Mouse (Mus musculus) heart, embryonic 11.5 days (tissue): Measurements from ENCODE around the gene Neto2. TPM values are rescaled to one million over a fixed set of nuclear protein-coding genes. Genes with fewer than 3 reads are reported as not detected.

Source experiments
- ATAC-seq: fragments of 200-750 bp; cut with Nextera tagmentation; replicated peaks from 2 replicates; pipeline ENCODE4 v1.8.0; 2017; ENCODE audit warnings: moderate library complexity; ENCODE audit not compliant: insufficient number of reproducible peaks, low FRiP score, low TSS enrichment
- H3K27ac ChIP-seq: fragments of 300-500 bp; sonication (generic); 2 replicates; pipeline ENCODE4 v1.5.1; 2014; ENCODE audit warnings: mild to moderate bottlenecking, low read depth, low read length
- H3K27me3 ChIP-seq: fragments of 300-500 bp; sonication (generic); 2 replicates; pipeline ENCODE4 v1.6.1; 2014; ENCODE audit warnings: mild to moderate bottlenecking, low read length, mixed read lengths; ENCODE audit not compliant: control insufficient read depth, insufficient read depth
- H3K36me3 ChIP-seq: fragments of 300-500 bp; sonication (generic); 2 replicates; pipeline ENCODE4 v1.6.1; 2014; ENCODE audit warnings: mild to moderate bottlenecking, low read length, moderate library complexity, mixed read lengths; ENCODE audit not compliant: control insufficient read depth, insufficient read depth
- H3K4me1 ChIP-seq: fragments of 300-500 bp; sonication (generic); 2 replicates; pipeline ENCODE4 v1.6.1; 2014; ENCODE audit warnings: low read length; ENCODE audit not compliant: control insufficient read depth, insufficient read depth
- H3K4me2 ChIP-seq: fragments of 300-500 bp; sonication (generic); 2 replicates; pipeline ENCODE4 v1.6.1; 2014; ENCODE audit warnings: mild to moderate bottlenecking, moderate library complexity
- H3K4me3 ChIP-seq: fragments of 300-500 bp; sonication (generic); 2 replicates; pipeline ENCODE4 v1.5.1; 2014; ENCODE audit warnings: low read depth, low read length
- H3K9ac ChIP-seq: fragments of 300-500 bp; sonication (generic); 2 replicates; pipeline ENCODE4 v1.6.1; 2014; ENCODE audit warnings: mild to moderate bottlenecking, low read depth, low read length, moderate library complexity
- H3K9me3 ChIP-seq: fragments of 300-500 bp; sonication (generic); replicated peaks from 2 replicates; pipeline ENCODE4 v1.6.1; 2016; ENCODE audit warnings: low read length; ENCODE audit not compliant: control insufficient read depth
- WGBS: fragments of 180-500 bp; shearing (Covaris S2); extraction: QIAGEN DNeasy Blood & Tissue Kit; methylation state at CpG from one replicate; pipeline ENCODE4 v1.1.7; 2014; ENCODE audit not compliant: insufficient replicate concordance; 5-methylcytosine and 5-hydroxymethylcytosine counted together
- microRNA-seq: library from miRNA; unstranded; fragments of <30 nt; microRNA quantifications from one replicate; pipeline ENCODE4, GENCODE M21; 2016; ENCODE audit warnings: borderline number of aligned reads
- polyA plus RNA-seq: library from polyadenylated mRNA; unstranded; fragments of >200 nt; fragmentation: Nextera tagmentation; extraction: Ambion mirVana; gene quantifications from 2 replicates; pipeline ENCODE4 v1.2.1, GENCODE M21; 2014

Gene Neto2
- polyA plus RNA-seq, 1 experiment from 2014 or later: 6.9 TPM

DNA sequence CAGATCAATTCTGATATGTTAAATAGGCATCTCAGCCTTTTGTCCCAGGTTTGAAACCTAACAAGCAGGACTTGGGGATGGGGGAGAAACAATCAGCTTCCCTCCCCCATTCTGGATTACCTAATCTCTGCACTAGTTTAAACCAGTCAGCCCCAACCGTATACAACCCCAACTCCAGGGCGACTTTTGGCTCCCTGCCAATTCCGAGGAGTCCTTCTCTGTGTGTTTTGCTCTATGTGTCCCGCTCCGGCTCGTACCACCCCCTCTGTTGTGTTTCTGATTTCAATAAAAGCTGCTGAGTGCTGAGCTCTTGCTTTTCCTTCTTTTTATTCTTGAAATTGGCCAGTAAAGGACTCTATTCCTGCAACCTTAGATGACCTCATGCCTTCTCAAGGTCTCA, 105.3 kb downstream of the Neto2 start:
- H3K36me3 ChIP-seq: no peaks in the 10 kb centered on the region
- no peak overlapping the region for H3K4me3 ChIP-seq
- no peaks in the 10 kb centered on the region for H3K4me1 ChIP-seq
- no peaks in the 10 kb centered on the region for H3K27me3 ChIP-seq
- 41% methylated on average over 6 of the region's 6 CpGs for WGBS
- H3K27ac ChIP-seq: no peak overlapping the region
- no peak overlapping the region for H3K4me2 ChIP-seq
- no peak for ATAC-seq
- no peak overlapping the region for H3K9ac ChIP-seq
- no peaks in the 10 kb centered on the region for H3K9me3 ChIP-seq

DNA sequence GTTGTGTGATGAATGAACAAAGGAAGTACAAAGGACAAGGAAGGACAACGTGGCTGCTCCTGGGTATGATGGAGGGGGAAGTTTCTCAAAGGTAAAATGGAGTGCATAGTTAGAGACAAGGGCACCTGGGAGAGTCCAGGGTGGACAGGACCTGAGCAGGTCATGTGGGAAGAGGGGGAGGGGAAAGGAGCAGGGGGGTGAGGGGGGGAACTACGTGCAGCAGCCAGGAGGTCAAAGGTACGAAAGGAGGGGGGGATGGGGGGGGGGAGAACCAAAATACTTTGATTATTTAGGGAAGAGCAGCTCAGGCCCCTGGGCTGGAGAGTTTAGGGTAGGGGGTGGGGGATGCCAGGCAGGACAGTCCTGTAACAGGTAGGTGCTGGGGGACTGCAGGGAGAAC, 105.7 kb downstream of the Neto2 start:
- H3K4me2 ChIP-seq: no peak overlapping the region
- no peaks in the 10 kb centered on the region for H3K27me3 ChIP-seq
- H3K36me3 ChIP-seq: no peaks in the 10 kb centered on the region
- no peaks in the 10 kb centered on the region for H3K9me3 ChIP-seq
- 62% methylated on average over 3 of the region's 3 CpGs for WGBS
- H3K4me3 ChIP-seq: no peak overlapping the region
- no peak overlapping the region for H3K9ac ChIP-seq
- ATAC-seq: no peak
- H3K27ac ChIP-seq: no peak overlapping the region
- H3K4me1 ChIP-seq: no peaks in the 10 kb centered on the region

DNA sequence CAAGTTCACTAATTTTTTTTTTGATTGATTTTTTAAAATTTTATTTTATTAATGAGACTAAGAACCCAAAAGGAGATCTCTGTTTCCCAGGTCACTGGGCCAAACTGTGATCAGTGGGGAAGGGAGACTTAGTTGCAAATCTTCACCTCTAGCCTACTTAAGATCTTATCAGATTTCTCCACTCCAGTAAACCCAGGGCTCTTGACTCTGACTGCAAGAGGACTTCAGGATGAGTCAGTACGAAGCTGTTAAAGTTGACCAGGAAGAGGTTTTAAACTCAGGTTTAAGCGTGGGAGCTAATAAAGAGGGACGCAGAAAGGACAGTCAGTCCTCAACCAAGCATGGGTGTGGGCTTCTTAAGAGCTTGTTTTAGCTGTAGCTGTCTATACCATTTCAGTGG, 107.4 kb downstream of the Neto2 start:
- Histone ChIP-seq H3K36me3 (no peaks in the 10 kb centered on the region), H3K9ac (no peak overlapping the region), H3K27me3 (no peaks in the 10 kb centered on the region), H3K9me3 (no peaks in the 10 kb centered on the region), H3K4me2 (no peak overlapping the region), H3K4me3 (no peak overlapping the region), H3K4me1 (no peaks in the 10 kb centered on the region), H3K27ac (no peak overlapping the region)
- no peak for ATAC-seq
- 57% methylated on average over 3 of the region's 3 CpGs for WGBS

DNA sequence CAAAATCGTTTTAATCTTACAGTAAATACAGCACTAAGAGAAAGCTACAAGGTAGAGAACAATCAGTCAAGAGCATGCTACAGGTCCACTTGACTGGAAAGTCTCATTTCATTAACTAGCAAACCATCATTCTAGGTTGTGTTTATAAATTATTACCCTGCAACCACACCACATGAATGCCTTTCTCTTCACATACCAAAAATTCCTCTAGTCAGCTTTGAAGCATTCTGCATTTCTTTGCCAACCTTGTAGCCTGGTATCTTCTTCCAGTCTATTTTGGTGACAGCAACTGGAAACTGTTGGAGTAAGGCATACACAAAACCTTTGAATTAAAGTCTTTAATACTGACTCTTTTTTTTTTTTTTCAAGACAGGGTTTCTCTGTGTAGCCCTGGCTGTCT, 109.2 kb downstream of the Neto2 start:
- no peaks in the 10 kb centered on the region for H3K4me1 ChIP-seq
- WGBS: 79% methylated on average over 1 of the region's 1 CpGs
- H3K9ac ChIP-seq: no peak overlapping the region
- no peaks in the 10 kb centered on the region for H3K27me3 ChIP-seq
- H3K36me3 ChIP-seq: no peaks in the 10 kb centered on the region
- no peak for ATAC-seq
- H3K9me3 ChIP-seq: no peaks in the 10 kb centered on the region
- H3K4me3 ChIP-seq: no peak overlapping the region
- no peak overlapping the region for H3K27ac ChIP-seq
- H3K4me2 ChIP-seq: no peak overlapping the region

DNA sequence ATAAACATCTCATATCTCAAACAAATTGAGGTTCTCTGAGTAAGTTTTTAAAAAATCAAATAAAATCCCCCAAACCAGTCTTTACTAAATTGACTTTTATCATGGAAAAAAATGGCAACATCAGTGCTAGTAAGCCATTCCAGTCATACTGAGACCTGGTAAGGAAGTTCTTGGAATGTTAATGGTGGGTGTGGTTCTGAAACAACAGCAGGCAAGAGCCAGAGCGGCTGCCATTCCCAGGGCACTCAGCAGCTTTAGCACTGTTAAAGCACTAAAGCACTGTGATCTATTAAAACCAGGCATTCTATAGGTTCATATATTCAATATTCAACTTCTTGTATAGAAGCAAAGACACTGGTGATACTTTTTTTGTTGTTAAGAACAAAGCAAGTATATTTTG, 110.5 kb downstream of the Neto2 start:
- Histone ChIP-seq H3K27ac (no peak overlapping the region), H3K4me2 (no peak overlapping the region), H3K27me3 (no peaks in the 10 kb centered on the region), H3K9ac (no peak overlapping the region), H3K4me3 (no peak overlapping the region), H3K36me3 (no peaks in the 10 kb centered on the region), H3K9me3 (no peaks in the 10 kb centered on the region), H3K4me1 (no peaks in the 10 kb centered on the region)
- 66% methylated on average over 1 of the region's 1 CpGs for WGBS
- no peak for ATAC-seq

DNA sequence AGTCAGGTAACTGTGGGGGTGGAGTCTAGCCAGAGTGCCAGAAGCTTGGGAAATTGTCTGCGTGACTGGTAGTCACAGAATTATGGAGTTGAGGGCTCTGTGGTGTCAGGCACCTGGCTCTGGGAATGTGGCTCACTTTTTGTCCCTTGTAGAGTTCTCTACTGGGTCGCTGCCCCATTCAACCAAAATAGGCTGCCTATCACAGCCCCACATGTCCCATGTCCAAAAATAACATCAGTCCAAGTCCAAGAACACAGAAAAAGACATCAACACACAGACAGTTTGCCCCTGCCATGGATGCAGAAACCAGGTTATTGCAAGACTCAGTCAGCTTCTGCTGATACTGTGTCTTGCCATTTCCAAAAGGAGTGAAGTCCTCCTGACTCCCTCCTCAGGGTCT, 112.1 kb downstream of the Neto2 start:
- Histone ChIP-seq H3K4me2 (no peak overlapping the region), H3K4me3 (no peak overlapping the region), H3K9me3 (no peaks in the 10 kb centered on the region), H3K27me3 (no peaks in the 10 kb centered on the region), H3K36me3 (no peaks in the 10 kb centered on the region), H3K4me1 (no peaks in the 10 kb centered on the region), H3K9ac (no peak overlapping the region), H3K27ac (no peak overlapping the region)
- no peak for ATAC-seq
- WGBS: 55% methylated on average over 2 of the region's 2 CpGs

Small RNAs within 50 kb of the gene (microRNA-seq; reads per million reads assigned to microRNA genes)
- 0.27 reads per million for gene Mir8109

Other genes with a start within 250 kb of the Neto2 start
- 13.6 and 13.9 TPM in 2 replicates for gene Gpt2, start 208.3 kb downstream of the Neto2 start, polyA plus RNA-seq
- 142 and 161 TPM in 2 replicates for gene Dnaja2, start 145.6 kb downstream of the Neto2 start, polyA plus RNA-seq
- gene Itfg1, start 140.0 kb upstream of the Neto2 start, polyA plus RNA-seq: 75.3 and 86.1 TPM in 2 replicates
- gene Phkb, start 140.0 kb upstream of the Neto2 start, polyA plus RNA-seq: 54.4 and 64.5 TPM in 2 replicates